Mouse (Mus musculus) liver, adult 2 months (tissue): ENCODE measurements around the gene Cdca8. TPM values are rescaled to one million over a fixed set of nuclear protein-coding genes. Genes with fewer than 3 reads are reported as not detected.

Experiments used
- DNase-seq: peaks from one replicate; pipeline ENCODE4 v3.0.0-alpha.2; 2011; ENCODE audit warnings: low read depth, low spot score; ENCODE audit errors: extremely low read depth
- H3K27ac ChIP-seq: fragments of 200-500 bp; replicated peaks from 2 replicates; pipeline ENCODE4 v1.5.1; 2012; ENCODE audit warnings: low read depth, mild to moderate bottlenecking, control low read depth, inconsistent platforms, low read length; ENCODE audit not compliant: insufficient read depth
- H3K27me3 ChIP-seq: fragments of 200-500 bp; 2 replicates; pipeline ENCODE4 v1.6.1; 2012; ENCODE audit warnings: mild to moderate bottlenecking, moderate library complexity, low read length, inconsistent platforms; ENCODE audit not compliant: control insufficient read depth, insufficient read depth
- H3K36me3 ChIP-seq: fragments of 200-500 bp; 2 replicates; pipeline ENCODE4 v1.6.1; 2012; ENCODE audit warnings: low read length, inconsistent platforms; ENCODE audit not compliant: control insufficient read depth, insufficient read depth
- H3K4me1 ChIP-seq: fragments of 200-500 bp; 2 replicates; pipeline ENCODE4 v1.6.1; 2011; ENCODE audit warnings: low read length; ENCODE audit not compliant: control insufficient read depth, insufficient read depth
- H3K4me3 ChIP-seq: fragments of 200-500 bp; 2 replicates; pipeline ENCODE4 v1.5.1; 2011; ENCODE audit warnings: low read depth, mild to moderate bottlenecking, control low read depth, low read length, moderate library complexity; ENCODE audit not compliant: insufficient read depth
- H3K79me2 ChIP-seq: fragments of 200-500 bp; 2 replicates; pipeline ENCODE4 v1.6.1; 2012; ENCODE audit warnings: inconsistent platforms, mild to moderate bottlenecking, low read length, moderate library complexity; ENCODE audit not compliant: control insufficient read depth, insufficient read depth
- H3K9ac ChIP-seq: fragments of 200-500 bp; 2 replicates; pipeline ENCODE4 v1.6.1; 2012; ENCODE audit warnings: low read depth, mild to moderate bottlenecking, control low read depth, inconsistent platforms, low read length
- CTCF ChIP-seq: fragments of 200-500 bp; IDR thresholded peaks from 2 replicates; pipeline ENCODE4 v1.5.1; 2011; ENCODE audit warnings: low read depth, low read length, control low read depth
- POLR2A ChIP-seq: fragments of 200-500 bp; IDR thresholded peaks from 2 replicates; pipeline ENCODE4 v1.6.1; 2011; ENCODE audit warnings: low read length, control low read depth; ENCODE audit not compliant: insufficient read depth; ENCODE audit errors: extremely low read depth
- WGBS: fragments of 180-500 bp; shearing (Covaris S2); methylation state at CpG from one replicate; pipeline ENCODE4 v1.1.7; 2018; 5-methylcytosine and 5-hydroxymethylcytosine counted together
- polyA plus RNA-seq: library from polyadenylated mRNA; depleted of rRNA; stranded (reverse); fragments of >200 nt; gene quantifications from 2 replicates; pipeline ENCODE4 v1.2.3, GENCODE M21; 2012
- total RNA-seq: library from RNA; depleted of rRNA; stranded (reverse); fragments of >200 nt; gene quantifications from 2 replicates; pipeline ENCODE4 v1.2.3, GENCODE M21; 2014

Gene Cdca8
- total and polyA plus RNA-seq, 2 experiments: 0.37 to 0.67 TPM

- Histone ChIP-seq H3K9ac (no peak overlapping the region), H3K79me2 (no peaks in the 10 kb centered on the region), H3K27me3 (no peaks in the 10 kb centered on the region), H3K4me3 (no peak overlapping the region), H3K27ac (no peak overlapping the region), H3K36me3 (no peaks in the 10 kb centered on the region), H3K4me1 (no peaks in the 10 kb centered on the region)
- TF ChIP-seq CTCF: no peak
- TF ChIP-seq POLR2A: no peak
- DNase-seq: no peak
- 52% methylated on average over 5 of the region's 5 CpGs for WGBS
These were observed 31.6 kb upstream of the Cdca8 start for GRCm38 (mm10) chr4:124970677-124971076.

- WGBS: 72% methylated on average over 11 of the region's 11 CpGs
- DNase-seq: no peak
- Histone ChIP-seq H3K27me3 (no peaks in the 10 kb centered on the region), H3K36me3 (no peaks in the 10 kb centered on the region), H3K27ac (no peak overlapping the region), H3K9ac (no peak overlapping the region), H3K79me2 (no peaks in the 10 kb centered on the region), H3K4me1 (no peaks in the 10 kb centered on the region), H3K4me3 (no peak overlapping the region)
- TF ChIP-seq POLR2A (no peak), CTCF (no peak)
These were observed 31.1 kb upstream of the Cdca8 start for GRCm38 (mm10) chr4:124970194-124970593.

- 79% methylated on average over 7 of the region's 7 CpGs for WGBS
- Histone ChIP-seq H3K27ac (no peak overlapping the region), H3K4me1 (no peaks in the 10 kb centered on the region), H3K36me3 (no peaks in the 10 kb centered on the region), H3K79me2 (no peaks in the 10 kb centered on the region), H3K4me3 (no peak overlapping the region), H3K9ac (no peak overlapping the region), H3K27me3 (no peaks in the 10 kb centered on the region)
- TF ChIP-seq CTCF: no peak
- TF ChIP-seq POLR2A: no peak
- DNase-seq: no peak
These were observed 30.2 kb upstream of the Cdca8 start for GRCm38 (mm10) chr4:124969219-124969848.

DNA sequence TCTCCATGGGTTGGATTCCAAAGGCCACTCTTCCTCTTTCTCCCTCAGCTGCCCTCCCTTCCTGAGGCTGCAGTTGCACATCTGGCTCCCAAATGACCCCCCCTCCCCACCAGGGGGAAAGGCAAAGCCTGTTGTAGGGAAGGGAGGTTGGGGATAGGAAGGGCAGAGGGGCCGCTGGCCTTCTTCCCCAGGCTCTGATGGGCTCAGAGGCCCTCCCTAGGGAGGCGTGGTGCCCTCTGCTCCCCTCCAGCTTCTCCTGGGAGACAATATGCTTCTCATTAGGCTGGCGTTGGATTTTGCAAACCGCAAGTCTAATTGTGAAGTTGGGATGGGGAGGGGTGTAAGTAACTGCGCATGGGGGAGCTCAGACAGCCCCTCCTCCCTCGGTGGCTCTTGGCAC lies 29.6 kb upstream of the Cdca8 start:
- Histone ChIP-seq H3K27me3 (no peaks in the 10 kb centered on the region), H3K4me3 (no peak overlapping the region), H3K27ac (no peak overlapping the region), H3K4me1 (no peaks in the 10 kb centered on the region), H3K36me3 (no peaks in the 10 kb centered on the region), H3K79me2 (no peaks in the 10 kb centered on the region), H3K9ac (no peak overlapping the region)
- WGBS: 72% methylated on average over 6 of the region's 6 CpGs
- no peak for DNase-seq
- no peak for TF ChIP-seq POLR2A
- no peak for TF ChIP-seq CTCF

- DNase-seq: no peak
- Histone ChIP-seq H3K79me2 (no peaks in the 10 kb centered on the region), H3K4me1 (no peaks in the 10 kb centered on the region), H3K4me3 (no peak overlapping the region), H3K36me3 (no peaks in the 10 kb centered on the region), H3K27me3 (no peaks in the 10 kb centered on the region; the same call in 1 of the 2 replicates), H3K9ac (no peak overlapping the region), H3K27ac (no peak overlapping the region)
- TF ChIP-seq POLR2A: no peak
- TF ChIP-seq CTCF: no peak
- WGBS: 38% methylated on average over 8 of the region's 8 CpGs
These were observed 25.9 kb upstream of the Cdca8 start for GRCm38 (mm10) chr4:124964912-124965599.

GRCm38 (mm10) chr4:124962576-124962975 lies 23.5 kb upstream of the Cdca8 start:
- H3K27me3 ChIP-seq: no peaks in the 10 kb centered on the region; the same call in 1 of the 2 replicates
- WGBS: 44% methylated on average over 11 of the region's 11 CpGs
- no peaks in the 10 kb centered on the region for H3K4me1 ChIP-seq
- H3K27ac ChIP-seq: no peak overlapping the region
- H3K79me2 ChIP-seq: no peaks in the 10 kb centered on the region
- no peak overlapping the region for H3K4me3 ChIP-seq
- no peak for DNase-seq
- no peaks in the 10 kb centered on the region for H3K36me3 ChIP-seq
- TF ChIP-seq CTCF: no peak
- no peak for TF ChIP-seq POLR2A
- H3K9ac ChIP-seq: no peak overlapping the region
